Mouse (Mus musculus) G1E (cell line): ENCODE data around the gene Zkscan5.

Experiments used
- CTCF ChIP-seq: IDR thresholded peaks from 2 replicates; pipeline ENCODE4 v1.5.1; 2012; ENCODE audit warnings: low read depth, low read length, inconsistent platforms, mixed read lengths
- GATA1 ChIP-seq: IDR thresholded peaks from 2 replicates; pipeline ENCODE4 v1.6.1; 2012; ENCODE audit warnings: borderline replicate concordance, low read length, inconsistent platforms, mixed read lengths
- POLR2AphosphoS5 ChIP-seq: IDR thresholded peaks from 2 replicates; pipeline ENCODE4 v1.6.1; 2012; ENCODE audit warnings: low read depth, low read length, inconsistent platforms; ENCODE audit not compliant: insufficient replicate concordance
- TAL1 ChIP-seq: conservative IDR thresholded peaks from 2 replicates; pipeline ENCODE4 v1.6.1; 2012; ENCODE audit warnings: low read depth, low read length, inconsistent platforms, mixed read lengths

DNA sequence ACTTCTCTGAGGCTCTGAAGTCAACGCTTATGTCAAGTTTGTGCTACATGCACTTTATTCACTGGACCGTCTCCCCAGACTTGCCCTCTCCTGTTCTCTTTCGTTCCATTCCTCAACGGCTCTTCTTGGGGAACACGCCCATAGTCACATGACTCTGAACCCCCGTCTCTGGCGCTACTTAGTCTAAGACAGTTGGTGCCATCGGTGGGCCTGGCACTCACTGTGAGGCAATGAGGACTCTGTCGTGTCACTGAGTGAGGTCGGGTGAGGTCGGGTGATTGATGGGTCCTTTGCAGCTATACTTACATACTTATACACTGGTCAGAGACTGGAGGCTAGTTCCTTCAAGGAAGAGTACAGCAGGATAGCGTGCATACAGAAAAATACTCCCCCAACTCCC, 19.0 kb downstream of the Zkscan5 start:
- TF ChIP-seq GATA1 (no peak), CTCF (no peak), POLR2AphosphoS5 (no peak; the same call in 1 of the 2 replicates), TAL1 (no peak)
